Mouse (Mus musculus) C2C12 (cell line): ENCODE measurements around the gene Tfap2c.

Experiments
- CTCF ChIP-seq: IDR thresholded peaks from one replicate; pipeline ENCODE4 v1.5.1; 2011; ENCODE audit not compliant: control insufficient read depth, insufficient read depth, insufficient read length
- USF1 ChIP-seq: IDR thresholded peaks from one replicate; pipeline ENCODE4 v1.6.1; 2011; ENCODE audit warnings: low read depth, mild to moderate bottlenecking, control low read depth, moderate library complexity

- TF ChIP-seq CTCF (no peak), USF1 (no peak)
Observed at GRCm38 (mm10) chr2:172527175-172527574, 22.2 kb upstream of the Tfap2c start.
